Mouse (Mus musculus): ENCODE measurements around the gene Tmem200c.

DNA sequence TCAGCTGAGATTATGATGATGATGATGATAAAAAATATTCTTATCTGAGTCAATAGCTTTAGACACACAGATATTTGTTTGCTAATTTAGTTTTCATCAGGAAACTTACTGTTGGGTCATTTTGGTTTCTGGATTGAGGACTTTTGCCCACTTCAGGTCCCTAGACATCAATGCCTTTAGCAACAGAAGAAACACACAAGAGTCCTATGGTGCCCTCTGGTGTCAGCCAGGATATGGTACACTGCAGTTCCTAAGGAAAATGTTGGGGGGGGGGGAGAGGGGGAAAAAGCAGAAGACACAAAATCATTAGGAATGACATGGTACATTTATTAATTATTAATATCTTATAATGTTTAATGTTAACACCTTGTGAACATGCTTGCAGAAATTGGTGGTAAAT, 42.0 kb downstream of the Tmem200c start:
- TF ChIP-seq CTCF (IDR thresholded peaks at IDR 0.05; ENCODE audit: low read depth) (peak; percentile 43), EP300 (IDR thresholded peaks at IDR 0.05; ENCODE audit: low read depth) (no peak)

Data from liver, postnatal 0 days (tissue).